Mouse (Mus musculus): ENCODE measurements at regions not wholly inside any gene's neighbourhood (a gene's known extent, or its start where the extent isn't known, plus 50 kb on each side); places are given as distances from the start of the nearest gene placed in this dataset. TPM values are rescaled to one million over a fixed set of nuclear protein-coding genes. Genes with fewer than 3 reads are reported as not detected.

- Histone ChIP-seq H3K4me3 (replicated peaks; ENCODE audit: low read depth, low read length) (no peak overlapping the region), H3K9ac (ENCODE audit: low read depth, low read length) (no peak overlapping the region), H3K36me3 (ENCODE audit: insufficient read depth, low read length) (no peaks in the 10 kb centered on the region), H3K27me3 (ENCODE audit: insufficient read depth, low read length) (no peaks in the 10 kb centered on the region), H3K4me2 (ENCODE audit: low read length) (no peak overlapping the region), H3K27ac (no peak overlapping the region), H3K9me3 (replicated peaks; ENCODE audit: low read length) (no peaks in the 10 kb centered on the region), H3K4me1 (replicated peaks; ENCODE audit: insufficient read depth, low read length) (no peaks in the 10 kb centered on the region)
- DNase-seq (ENCODE audit: low spot score) (no peak), ATAC-seq (replicated peaks; ENCODE audit: low FRiP score, low read depth) (no peak)
- 49% methylated on average over 4 of the region's 4 CpGs for WGBS
- TF ChIP-seq CTCF (IDR thresholded peaks at IDR 0.05; ENCODE audit: low read depth): no peak
These were observed 258.8 kb downstream of the Atp6ap1l start for GRCm38 (mm10) chr13:90646356-90646755.

DNA sequence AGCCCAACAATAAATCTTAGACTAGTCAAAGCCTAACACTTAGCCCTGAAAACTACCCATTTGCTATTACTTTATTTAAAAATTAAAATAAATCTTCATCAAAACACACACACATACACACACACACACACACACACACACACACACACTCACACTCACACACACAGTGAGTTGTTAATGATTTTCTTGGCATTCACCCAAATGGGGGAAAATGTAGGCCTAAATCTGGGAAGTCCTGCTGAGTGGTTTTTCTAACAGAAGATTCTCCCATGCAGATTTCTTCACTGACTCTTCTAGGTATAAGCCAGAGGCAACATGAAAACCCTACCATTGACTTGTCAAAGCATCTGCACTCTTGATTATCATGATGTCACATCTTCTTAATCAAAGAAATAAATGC is 260.9 kb downstream of the Atp6ap1l start:
- H3K9me3 ChIP-seq (replicated peaks; ENCODE audit: low read length): no peaks in the 10 kb centered on the region
- H3K36me3 ChIP-seq (ENCODE audit: insufficient read depth, low read length): no peaks in the 10 kb centered on the region
- DNase-seq (ENCODE audit: low spot score) (no peak), ATAC-seq (replicated peaks; ENCODE audit: low FRiP score, low read depth) (no peak)
- TF ChIP-seq CTCF (IDR thresholded peaks at IDR 0.05; ENCODE audit: low read depth): no peak
- no peak overlapping the region for H3K4me3 ChIP-seq (replicated peaks; ENCODE audit: low read depth, low read length)
- no peak overlapping the region for H3K4me2 ChIP-seq (ENCODE audit: low read length)
- no peaks in the 10 kb centered on the region for H3K4me1 ChIP-seq (replicated peaks; ENCODE audit: insufficient read depth, low read length)
- no peaks in the 10 kb centered on the region for H3K27me3 ChIP-seq (ENCODE audit: insufficient read depth, low read length)
- no peak overlapping the region for H3K9ac ChIP-seq (ENCODE audit: low read depth, low read length)
- no peak overlapping the region for H3K27ac ChIP-seq

DNA sequence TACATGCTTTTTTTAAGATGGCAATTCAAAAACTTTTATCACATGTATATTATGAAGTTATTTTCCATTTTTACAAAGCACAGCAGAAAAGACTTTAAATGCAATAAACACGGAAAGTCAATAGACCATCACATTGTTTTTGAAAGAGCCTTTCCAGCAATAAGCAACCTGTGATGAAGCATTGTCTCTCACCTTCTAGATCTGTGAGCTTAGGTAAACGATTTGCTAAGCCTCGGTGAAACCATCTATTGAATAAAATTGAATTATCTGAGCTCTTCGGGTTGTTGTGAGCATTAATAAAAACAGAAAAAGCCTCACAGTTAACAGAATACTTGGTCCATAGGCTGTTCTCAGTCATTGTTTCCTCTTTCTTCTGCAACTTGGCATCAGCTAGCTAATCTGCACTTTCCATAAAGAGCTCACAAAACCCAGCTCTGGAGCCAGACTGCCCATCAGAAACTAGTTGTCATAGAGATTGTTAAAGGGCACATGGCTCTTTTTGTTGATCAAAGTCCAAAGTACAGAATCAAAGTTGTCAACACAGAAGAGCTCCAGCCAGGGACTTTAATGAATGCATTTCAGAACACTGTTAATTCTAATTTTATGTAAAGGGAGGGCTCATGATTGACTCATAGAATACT is 261.5 kb downstream of the Atp6ap1l start:
- no peaks in the 10 kb centered on the region for H3K36me3 ChIP-seq (ENCODE audit: insufficient read depth, low read length)
- ATAC-seq (replicated peaks; ENCODE audit: low FRiP score, low read depth) (no peak), DNase-seq (ENCODE audit: low spot score) (no peak)
- H3K4me2 ChIP-seq (ENCODE audit: low read length): no peak overlapping the region
- 77% methylated on average over 4 of the region's 4 CpGs for WGBS
- no peaks in the 10 kb centered on the region for H3K4me1 ChIP-seq (replicated peaks; ENCODE audit: insufficient read depth, low read length)
- no peak overlapping the region for H3K9ac ChIP-seq (ENCODE audit: low read depth, low read length)
- no peak overlapping the region for H3K27ac ChIP-seq
- H3K4me3 ChIP-seq (replicated peaks; ENCODE audit: low read depth, low read length): no peak overlapping the region
- no peaks in the 10 kb centered on the region for H3K27me3 ChIP-seq (ENCODE audit: insufficient read depth, low read length)
- no peaks in the 10 kb centered on the region for H3K9me3 ChIP-seq (replicated peaks; ENCODE audit: low read length)
- no peak for TF ChIP-seq CTCF (IDR thresholded peaks at IDR 0.05; ENCODE audit: low read depth)

DNA sequence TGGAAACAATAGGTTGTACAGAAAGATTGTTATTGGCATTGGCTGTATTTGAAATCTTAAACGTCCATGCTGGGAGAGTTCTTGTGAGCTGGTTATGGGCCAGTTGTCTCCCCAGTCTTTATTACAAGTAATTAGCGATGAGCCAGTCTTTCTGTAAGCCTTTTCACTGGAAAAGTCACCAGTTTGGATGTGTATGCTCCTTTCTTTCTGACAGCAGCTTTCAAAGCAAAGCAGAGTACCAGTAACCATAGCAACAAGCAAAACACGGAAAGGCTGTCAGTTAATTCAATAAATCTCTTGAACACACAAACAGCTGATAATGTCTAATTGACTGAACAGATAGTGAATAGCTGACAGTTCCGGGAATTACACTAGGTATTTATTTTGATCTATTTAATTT is 262.0 kb downstream of the Atp6ap1l start:
- no peaks in the 10 kb centered on the region for H3K27me3 ChIP-seq (ENCODE audit: insufficient read depth, low read length)
- no peak for ATAC-seq (replicated peaks; ENCODE audit: low FRiP score, low read depth)
- H3K9ac ChIP-seq (ENCODE audit: low read depth, low read length): no peak overlapping the region
- H3K4me1 ChIP-seq (replicated peaks; ENCODE audit: insufficient read depth, low read length): no peaks in the 10 kb centered on the region
- no peak overlapping the region for H3K4me3 ChIP-seq (replicated peaks; ENCODE audit: low read depth, low read length)
- no peak for TF ChIP-seq CTCF (IDR thresholded peaks at IDR 0.05; ENCODE audit: low read depth)
- no peak overlapping the region for H3K4me2 ChIP-seq (ENCODE audit: low read length)
- H3K27ac ChIP-seq: no peak overlapping the region
- WGBS: 64% methylated on average over 4 of the region's 4 CpGs
- DNase-seq (ENCODE audit: low spot score): peak; percentile 32
- H3K9me3 ChIP-seq (replicated peaks; ENCODE audit: low read length): no peaks in the 10 kb centered on the region
- no peaks in the 10 kb centered on the region for H3K36me3 ChIP-seq (ENCODE audit: insufficient read depth, low read length)

GRCm38 (mm10) chr13:90642206-90642823 is 262.8 kb downstream of the Atp6ap1l start:
- H3K9ac ChIP-seq (ENCODE audit: low read depth, low read length): no peak overlapping the region
- H3K36me3 ChIP-seq (ENCODE audit: insufficient read depth, low read length): no peaks in the 10 kb centered on the region
- no peak for TF ChIP-seq CTCF (IDR thresholded peaks at IDR 0.05; ENCODE audit: low read depth)
- H3K4me2 ChIP-seq (ENCODE audit: low read length): no peak overlapping the region
- H3K9me3 ChIP-seq (replicated peaks; ENCODE audit: low read length): no peaks in the 10 kb centered on the region
- no peaks in the 10 kb centered on the region for H3K4me1 ChIP-seq (replicated peaks; ENCODE audit: insufficient read depth, low read length)
- H3K27ac ChIP-seq: no peak overlapping the region
- no peak overlapping the region for H3K4me3 ChIP-seq (replicated peaks; ENCODE audit: low read depth, low read length)
- H3K27me3 ChIP-seq (ENCODE audit: insufficient read depth, low read length): no peaks in the 10 kb centered on the region
- 78% methylated on average over 5 of the region's 5 CpGs for WGBS
- DNase-seq (ENCODE audit: low spot score): no peak
- ATAC-seq (replicated peaks; ENCODE audit: low FRiP score, low read depth): no peak

Small RNA genes lying in the stretch of these regions (microRNA-seq; reads per million reads assigned to microRNA genes)
- gene Gm44338: not detected

Measured in kidney, postnatal 0 days (tissue).